Mouse (Mus musculus) heart, embryonic 11.5 days (tissue): ENCODE results near the gene Gtf2h5. TPM values are rescaled to one million over a fixed set of nuclear protein-coding genes. Genes with fewer than 3 reads are reported as not detected.

ENCODE experiments used
- microRNA-seq: library from miRNA; unstranded; fragments of <30 nt; microRNA quantifications from one replicate; pipeline ENCODE4, GENCODE M21; 2016; ENCODE audit warnings: borderline number of aligned reads
- polyA plus RNA-seq: library from polyadenylated mRNA; unstranded; fragments of >200 nt; fragmentation: Nextera tagmentation; extraction: Ambion mirVana; gene quantifications from 2 replicates; pipeline ENCODE4 v1.2.1, GENCODE M21; 2014

Gtf2h5 gene
- polyA plus RNA-seq, 1 experiment from 2014 or later = 138 TPM

Small RNAs within 50 kb of the gene (microRNA-seq; reads per million reads assigned to microRNA genes)
- gene Gm22774 = not detected

Other genes starting within 250 kb of the Gtf2h5 start
- gene Snx9, start 238.5 kb upstream of the Gtf2h5 start, polyA plus RNA-seq = 26.5 and 26.9 TPM in 2 replicates
- 3.0 and 3.3 TPM in 2 replicates for gene Synj2, start 138.5 kb upstream of the Gtf2h5 start, polyA plus RNA-seq
- gene Serac1, start within 50 bp of the Gtf2h5 start, polyA plus RNA-seq = 3.1 and 4.3 TPM in 2 replicates
- gene Tulp4, start 26.7 kb downstream of the Gtf2h5 start, polyA plus RNA-seq = 63.3 and 79.0 TPM in 2 replicates
- gene Tmem181a, start 177.1 kb downstream of the Gtf2h5 start, polyA plus RNA-seq = 18.6 and 24.5 TPM in 2 replicates
- 14.5 and 15.1 TPM in 2 replicates for gene Dynlt1a, start 237.7 kb downstream of the Gtf2h5 start, polyA plus RNA-seq